Mouse (Mus musculus) liver, embryonic 16.5 days (tissue): ENCODE measurements around the gene Brd3os. TPM values are rescaled to one million over a fixed set of nuclear protein-coding genes. Genes with fewer than 3 reads are reported as not detected.

Source experiments
- microRNA-seq: library from miRNA; unstranded; fragments of <30 nt; microRNA quantifications from one replicate; pipeline ENCODE4, GENCODE M21; 2016
- polyA plus RNA-seq: library from polyadenylated mRNA; unstranded; fragments of >200 nt; fragmentation: Nextera tagmentation; extraction: Ambion mirVana; gene quantifications from 2 replicates; pipeline ENCODE4 v1.2.1, GENCODE M21; 2015

Brd3os gene
- polyA plus RNA-seq, 1 experiment from 2014 or later = 0.67 TPM

Small RNA genes lying within 50 kb of the gene (microRNA-seq; reads per million reads assigned to microRNA genes)
- gene Gm24049 (not detected), gene Mir7578 (not detected)

Other genes with a start within 250 kb of the Brd3os start
- 67.6 and 78.4 TPM in 2 replicates for gene Sardh, start 194.0 kb upstream of the Brd3os start, polyA plus RNA-seq
- gene Vav2, start 15.3 kb upstream of the Brd3os start, polyA plus RNA-seq = 4.9 and 5.9 TPM in 2 replicates
- 21.5 and 24.3 TPM in 2 replicates for gene Brd3, start 65.3 kb downstream of the Brd3os start, polyA plus RNA-seq
- gene Wdr5, start 72.8 kb downstream of the Brd3os start, polyA plus RNA-seq = 22.2 and 22.4 TPM in 2 replicates
- gene Rxra, start 234.1 kb downstream of the Brd3os start, polyA plus RNA-seq = 4.9 and 5.5 TPM in 2 replicates